Mouse (Mus musculus): Measurements from ENCODE around the gene As3mt.

The As3mt gene

DNA sequence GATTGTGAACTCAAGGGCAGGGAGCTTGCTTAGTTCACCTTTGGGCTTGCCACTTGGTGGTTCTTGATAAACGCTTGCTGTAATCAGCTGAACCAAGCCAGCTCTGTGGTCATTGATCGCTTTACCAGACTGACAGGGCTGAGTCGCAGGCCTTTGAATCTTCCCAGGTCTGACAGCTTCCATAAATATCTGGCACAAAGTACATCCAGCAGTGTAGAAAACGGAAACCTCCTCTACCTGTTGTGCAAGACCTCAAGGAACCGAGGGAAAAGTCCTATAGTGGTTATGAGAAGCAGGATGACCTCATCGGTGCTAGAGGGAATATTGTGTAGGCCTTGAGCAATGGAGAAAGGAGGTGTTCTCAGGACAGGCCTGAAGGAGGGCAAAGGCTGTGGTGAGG lies 77.2 kb downstream of the As3mt start:
- DNase-seq (ENCODE audit: low spot score in 2 of 2), result no peak

DNA sequence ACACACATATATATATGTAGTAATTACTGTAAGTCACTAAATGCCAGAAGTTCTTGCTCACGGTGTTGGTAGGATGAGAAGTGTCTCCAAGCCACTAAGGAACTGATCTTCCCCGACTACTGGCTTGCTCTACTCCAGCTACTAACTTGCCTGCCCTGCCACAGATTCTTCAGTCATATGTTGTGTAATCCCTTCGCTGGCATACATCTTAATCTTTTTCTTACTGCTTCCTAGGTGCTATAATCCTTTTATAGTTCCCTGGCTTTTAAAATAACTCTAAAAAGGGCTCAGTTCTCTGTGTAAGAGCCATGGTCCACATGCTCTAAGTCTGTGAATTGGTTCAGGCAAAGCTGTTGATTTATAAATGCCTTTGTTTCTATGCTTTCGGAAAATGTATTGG lies 78.4 kb downstream of the As3mt start:
- no peak for DNase-seq (ENCODE audit: low spot score in 2 of 2)

DNA sequence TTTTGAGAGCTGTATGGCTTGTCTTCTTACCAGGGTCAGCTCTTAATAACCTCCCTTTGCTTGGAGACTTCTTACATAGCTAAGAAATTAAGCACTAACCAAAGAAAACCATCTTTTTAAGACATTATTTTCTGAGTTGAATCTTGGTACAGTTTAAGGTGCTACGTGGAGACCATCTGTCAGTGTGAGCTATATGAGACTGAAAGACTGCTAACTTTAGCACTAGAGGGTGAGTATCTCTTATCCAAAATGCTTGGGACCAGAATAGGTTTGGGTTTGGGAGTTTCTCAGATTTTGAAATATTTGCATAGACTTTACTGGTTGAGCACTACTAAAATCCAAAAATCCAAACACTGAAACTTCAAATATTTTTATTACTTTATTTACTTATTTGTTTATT lies 82.5 kb downstream of the As3mt start:
- no peak for DNase-seq (ENCODE audit: low spot score in 2 of 2)
